Mouse (Mus musculus): ENCODE results near the gene Gm4201.
"Not testable (repeated sequence)": the region's sequence is repeated elsewhere in the genome, so short reads cannot be mapped to it uniquely, and the experiment has no call there.

The Gm4201 gene

GRCm38 (mm10) chr7:22565243-22565642, at the start of gene Gm4201:
Gene Gm4201, minus strand, starts transcription at chr7:22565343.
- DNase-seq = not testable (repeated sequence)

- not testable (repeated sequence) for DNase-seq
Observed at GRCm38 (mm10) chr7:22588027-22588426, 22.9 kb upstream of the Gm4201 start, which contains the start of gene Gm4565. Gene Gm4565, minus strand, starts transcription at chr7:22588127.

- DNase-seq = not testable (repeated sequence)
Observed at GRCm38 (mm10) chr7:22534787-22535186, 30.4 kb downstream of the Gm4201 start, which contains the start of gene Gm8677. Gene Gm8677, minus strand, starts transcription at chr7:22534887.

- not testable (repeated sequence) for DNase-seq
Observed at GRCm38 (mm10) chr7:22522667-22523066, 42.5 kb downstream of the Gm4201 start, which contains the start of gene Vmn1r152. Gene Vmn1r152, plus strand, starts transcription at chr7:22522967.

All from cerebellum, postnatal 25 days (tissue).